Mouse (Mus musculus): ENCODE data around the gene Dab1. TPM values are rescaled to one million over a fixed set of nuclear protein-coding genes. Genes with fewer than 3 reads are reported as not detected.

Dab1 gene
- total and polyA plus RNA-seq, 3 experiments: not detected

DNA sequence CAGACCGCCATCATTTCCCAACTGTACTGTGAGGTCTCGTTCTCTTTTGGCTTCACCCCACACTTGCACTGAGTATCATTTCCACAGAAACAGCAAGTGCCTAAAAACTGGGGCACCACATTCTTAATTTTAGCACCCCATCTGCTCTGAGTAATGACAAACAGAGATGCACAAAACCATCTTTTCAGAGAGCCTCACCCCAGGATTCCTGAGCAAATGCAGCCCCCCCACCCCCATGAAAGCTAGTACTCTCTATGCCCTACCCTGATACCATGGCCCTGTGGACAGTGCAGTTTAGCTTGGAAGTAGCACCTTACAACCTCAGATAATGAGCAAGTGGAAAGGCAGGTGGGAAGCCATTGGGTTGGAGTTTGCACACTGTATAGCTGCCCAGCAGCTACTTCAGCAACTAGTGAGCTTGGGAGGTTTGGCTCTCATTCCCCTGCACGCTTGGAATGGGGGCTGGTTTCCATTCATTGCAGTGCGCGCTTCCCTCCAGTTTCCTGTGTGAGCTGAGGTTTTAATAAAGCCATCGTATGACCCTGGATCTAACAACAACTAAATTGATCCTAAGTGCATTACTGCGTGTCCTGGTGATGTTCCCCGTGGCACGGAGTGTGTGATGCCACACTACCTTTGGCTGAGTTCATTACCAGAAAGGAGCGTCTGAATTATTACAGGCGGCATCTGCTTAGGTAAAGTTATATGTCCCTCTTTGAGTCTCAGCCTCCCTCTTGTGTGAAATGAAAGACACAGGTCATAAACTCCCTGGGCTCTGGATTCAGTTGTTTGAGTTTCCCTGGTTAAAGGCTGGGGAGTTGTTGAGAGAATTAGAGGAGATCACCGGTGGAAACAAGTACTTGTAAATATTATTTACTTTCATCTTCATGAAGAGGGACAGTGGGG is 842.2 kb downstream of the Dab1 start:
- no peaks in the 10 kb centered on the region for H3K27me3 ChIP-seq (ENCODE audit: control insufficient read depth in 1 of 2, insufficient read depth in 2 of 2, low read length in 2 of 2)
- H3K27ac ChIP-seq (ENCODE audit: control insufficient read depth, low read depth, low read length): no peak overlapping the region
- no peaks in the 10 kb centered on the region for H3K4me1 ChIP-seq (ENCODE audit: control insufficient read depth in 1 of 2, insufficient read depth in 2 of 2, low read length in 2 of 2)
- TF ChIP-seq BHLHE40 (IDR thresholded peaks at IDR 0.05; ENCODE audit: borderline replicate concordance, low read depth, low read length) (no peak), GATA1 (IDR thresholded peaks at IDR 0.05; ENCODE audit: low read depth, low read length) (no peak), SIN3A (IDR thresholded peaks at IDR 0.05; ENCODE audit: low read length) (no peak), TBP (IDR thresholded peaks at IDR 0.05; ENCODE audit: low read depth, low read length) (no peak), POLR2A (IDR thresholded peaks at IDR 0.05; ENCODE audit: control insufficient read depth in 1 of 2, insufficient read depth in 1 of 2, low read depth in 1 of 2, low read length in 2 of 2, poor library complexity in 1 of 2) (no peak), ELF1 (IDR thresholded peaks at IDR 0.05; ENCODE audit: low read depth, low read length) (no peak), TCF12 (IDR thresholded peaks at IDR 0.05; ENCODE audit: low read depth, low read length) (no peak), SMC3 (IDR thresholded peaks at IDR 0.05; ENCODE audit: low read depth, low read length) (no peak), MAZ (IDR thresholded peaks at IDR 0.05; ENCODE audit: low read depth, low read length) (no peak), ZNF384 (IDR thresholded peaks at IDR 0.05; ENCODE audit: low read depth, low read length) (no peak), HCFC1 (IDR thresholded peaks at IDR 0.05; ENCODE audit: low read depth, low read length) (no peak), CHD1 (IDR thresholded peaks at IDR 0.05; ENCODE audit: low read depth, low read length) (no peak), MAX (IDR thresholded peaks at IDR 0.05; ENCODE audit: low read length) (no peak), NELFE (IDR thresholded peaks at IDR 0.05; ENCODE audit: low read depth, low read length) (no peak), UBTF (IDR thresholded peaks at IDR 0.05; ENCODE audit: borderline replicate concordance, insufficient read depth, low read depth, low read length) (no peak), EP300 (IDR thresholded peaks at IDR 0.05; ENCODE audit: low read depth in 1 of 2, low read length in 2 of 2) (no peak), MAFK (IDR thresholded peaks at IDR 0.05; ENCODE audit: borderline replicate concordance, low read depth, low read length) (no peak), TAL1 (IDR thresholded peaks at IDR 0.05; ENCODE audit: low read length) (no peak), ETS1 (IDR thresholded peaks at IDR 0.05; ENCODE audit: low read depth, low read length) (no peak), USF1 (IDR thresholded peaks at IDR 0.05; ENCODE audit: low read depth, low read length) (no peak)
- H3K9me3 ChIP-seq (replicated peaks; ENCODE audit: insufficient read depth, low read length): no peaks in the 10 kb centered on the region
- H3K79me2 ChIP-seq (ENCODE audit: control insufficient read depth, insufficient read depth, low read length, poor library complexity): no peaks in the 10 kb centered on the region
- H3K9ac ChIP-seq (ENCODE audit: control insufficient read depth, low read depth, low read length, poor library complexity, severe bottlenecking): no peak overlapping the region
- no peak for DNase-seq (ENCODE audit: low read depth, low spot score)
- H3K4me3 ChIP-seq (ENCODE audit: control insufficient read depth in 1 of 2, insufficient read depth in 1 of 2, low read depth in 2 of 2, low read length in 2 of 2): no peak overlapping the region
- H3K36me3 ChIP-seq (ENCODE audit: control insufficient read depth in 1 of 2, insufficient read depth in 2 of 2, low read length in 2 of 2): no peaks in the 10 kb centered on the region

Data from MEL (cell line).